Mouse (Mus musculus) bone marrow, adult 2 months (tissue): ENCODE measurements around the gene Magohb. TPM values are rescaled to one million over a fixed set of nuclear protein-coding genes. Genes with fewer than 3 reads are reported as not detected.

Experiments used
- H3K27ac ChIP-seq: fragments of 200-500 bp; 2 replicates; pipeline ENCODE4 v1.5.1; 2012; ENCODE audit warnings: low read depth, mild to moderate bottlenecking, control low read depth, inconsistent platforms, low read length; ENCODE audit not compliant: control insufficient read depth, poor library complexity, insufficient read depth
- H3K4me1 ChIP-seq: fragments of 200-500 bp; 2 replicates; pipeline ENCODE4 v1.6.1; 2011; ENCODE audit warnings: low read length; ENCODE audit not compliant: control insufficient read depth, insufficient read depth
- H3K4me3 ChIP-seq: fragments of 200-500 bp; replicated peaks from 2 replicates; pipeline ENCODE3; 2011; ENCODE audit warnings: mild to moderate bottlenecking, low read depth, low read length, control low read depth; ENCODE audit not compliant: control insufficient read depth
- CTCF ChIP-seq: fragments of 200-500 bp; IDR thresholded peaks from 2 replicates; pipeline ENCODE4 v1.5.1; 2011; ENCODE audit warnings: low read length, control low read depth; ENCODE audit not compliant: control insufficient read depth, insufficient read depth
- POLR2A ChIP-seq: fragments of 200-500 bp; IDR thresholded peaks from 2 replicates; pipeline ENCODE4 v1.6.1; 2011; ENCODE audit warnings: low read depth, mild to moderate bottlenecking, control low read depth, low read length, borderline replicate concordance; ENCODE audit not compliant: control insufficient read depth
- WGBS: fragments of 180-500 bp; shearing (Covaris S2); methylation state at CpG from one replicate; pipeline ENCODE4 v1.1.7; 2018; 5-methylcytosine and 5-hydroxymethylcytosine counted together
- polyA plus RNA-seq: library from polyadenylated mRNA; stranded (reverse); fragments of >200 nt; gene quantifications from 2 replicates; pipeline ENCODE4 v1.2.4, GENCODE M21; 2011; ENCODE audit warnings: low replicate concordance; ENCODE audit not compliant: missing spikeins, insufficient read depth, insufficient read length

Gene Magohb
- 17.4 and 20.9 TPM in 2 replicates for polyA plus RNA-seq

DNA sequence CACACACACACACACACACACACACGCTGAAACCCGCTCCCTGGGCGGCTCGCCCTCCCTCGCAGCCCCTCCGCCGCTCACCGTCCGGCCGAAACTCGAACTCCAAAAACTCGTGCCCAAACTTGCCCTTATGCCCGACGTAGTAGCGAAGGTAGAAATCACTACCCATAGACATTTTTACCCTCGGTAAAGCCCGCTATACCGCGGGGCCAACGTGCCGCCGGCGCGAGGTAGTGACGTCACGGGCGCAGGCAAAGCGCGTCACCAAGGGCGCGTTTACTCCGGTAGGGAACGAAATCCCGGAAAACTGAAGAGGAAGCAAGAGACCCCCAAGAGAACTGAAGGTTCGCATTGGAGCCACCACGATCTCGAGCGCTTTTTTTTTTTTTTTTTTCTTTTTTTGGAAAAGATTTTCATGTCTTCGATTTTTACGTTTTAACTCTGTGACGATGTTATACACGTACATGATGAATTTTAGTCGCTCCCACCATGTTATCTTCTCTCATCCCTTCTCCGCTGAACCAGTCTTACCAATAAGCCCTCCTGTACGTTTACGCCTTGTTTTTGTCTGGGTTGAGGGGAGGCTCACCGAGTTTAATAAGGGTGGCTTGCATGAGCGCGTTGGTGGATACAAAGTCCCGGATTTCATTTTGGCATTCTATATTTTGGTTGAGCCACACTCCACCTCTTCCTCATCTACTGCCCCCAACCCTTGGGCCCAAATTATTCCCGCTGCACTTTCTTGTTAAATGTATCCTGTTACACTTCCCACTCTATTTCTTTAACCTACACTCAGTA lies at the start of gene Magohb:
Magohb (minus strand) TSS at position 254 of the 798 bp plus-strand sequence.
- Histone ChIP-seq H3K27ac (peak within 1 kb of the TSS; percentile 35; the same call in 1 of the 2 replicates), H3K4me1 (no peaks in the 10 kb centered on the region), H3K4me3 (peak within 1 kb of the TSS; percentile 94)
- WGBS: 2% methylated on average over 51 of the region's 51 CpGs
- TF ChIP-seq CTCF (no peak), POLR2A (peak; percentile 31; the same call in 1 of the 2 replicates)

DNA sequence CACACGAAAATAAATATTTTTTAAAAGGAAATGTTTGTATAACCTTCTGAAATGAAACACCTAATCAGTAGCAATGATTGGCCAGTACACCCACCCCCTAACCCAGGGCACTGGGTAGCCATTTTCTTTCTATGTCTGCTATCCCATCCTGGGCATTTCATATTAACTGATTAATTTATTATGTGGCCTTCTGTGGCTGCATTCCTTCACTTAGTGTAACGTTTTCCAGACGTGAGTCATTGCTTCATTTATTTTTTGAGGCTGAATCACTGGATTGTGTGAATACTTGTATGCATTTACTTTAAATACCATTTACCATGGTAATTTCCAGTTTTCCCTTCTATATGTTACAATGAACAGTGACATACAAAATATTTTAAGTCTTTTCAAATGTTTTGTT lies 47.0 kb upstream of the Magohb start:
- H3K4me1 ChIP-seq: no peaks in the 10 kb centered on the region
- H3K4me3 ChIP-seq: no peak overlapping the region
- H3K27ac ChIP-seq: no peak overlapping the region
- no peak for TF ChIP-seq CTCF
- TF ChIP-seq POLR2A: no peak
- WGBS: 71% methylated on average over 3 of the region's 3 CpGs

DNA sequence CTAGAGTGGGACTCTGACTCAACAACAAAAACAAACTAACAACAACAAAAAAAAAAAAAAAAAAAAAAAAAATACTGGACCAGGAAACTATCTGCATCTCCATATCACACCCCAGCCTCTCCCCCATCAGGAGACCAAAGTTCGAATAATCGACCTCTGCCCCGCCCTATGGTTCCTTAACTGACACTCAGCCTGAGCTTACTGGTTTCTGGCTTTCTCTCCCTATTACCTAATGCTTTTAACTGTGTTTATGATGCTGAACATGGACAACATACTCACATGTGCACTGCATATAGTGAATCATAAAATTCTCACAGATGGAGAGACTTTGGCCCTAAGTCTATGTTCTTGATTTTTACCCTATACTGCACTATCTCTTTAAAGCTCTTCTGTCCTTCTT lies 46.3 kb upstream of the Magohb start:
- Histone ChIP-seq H3K4me3 (no peak overlapping the region), H3K4me1 (no peaks in the 10 kb centered on the region), H3K27ac (no peak overlapping the region)
- TF ChIP-seq POLR2A: no peak
- no peak for TF ChIP-seq CTCF
- WGBS: 67% methylated on average over 3 of the region's 3 CpGs

DNA sequence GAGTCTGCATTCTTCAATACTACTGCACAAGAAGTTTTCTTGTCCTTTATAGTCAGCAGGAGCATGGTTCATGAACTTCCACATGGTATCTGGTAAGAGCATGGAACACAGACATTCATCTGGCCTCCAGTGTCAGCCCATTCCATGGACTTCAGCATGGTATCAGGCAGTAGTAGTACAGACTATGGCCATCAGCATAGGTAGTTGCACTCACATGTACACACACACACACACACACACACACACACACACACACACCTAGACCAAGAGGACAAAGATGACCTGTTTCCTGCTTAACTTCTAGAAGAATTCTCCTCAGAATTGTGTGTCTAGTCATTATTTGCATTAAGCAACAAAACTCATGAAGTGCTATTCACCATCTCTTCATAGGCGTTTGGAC lies 45.7 kb upstream of the Magohb start:
- Histone ChIP-seq H3K4me3 (no peak overlapping the region), H3K4me1 (no peaks in the 10 kb centered on the region), H3K27ac (no peak overlapping the region)
- TF ChIP-seq POLR2A (no peak), CTCF (no peak)
- 69% methylated on average over 1 of the region's 1 CpGs for WGBS

DNA sequence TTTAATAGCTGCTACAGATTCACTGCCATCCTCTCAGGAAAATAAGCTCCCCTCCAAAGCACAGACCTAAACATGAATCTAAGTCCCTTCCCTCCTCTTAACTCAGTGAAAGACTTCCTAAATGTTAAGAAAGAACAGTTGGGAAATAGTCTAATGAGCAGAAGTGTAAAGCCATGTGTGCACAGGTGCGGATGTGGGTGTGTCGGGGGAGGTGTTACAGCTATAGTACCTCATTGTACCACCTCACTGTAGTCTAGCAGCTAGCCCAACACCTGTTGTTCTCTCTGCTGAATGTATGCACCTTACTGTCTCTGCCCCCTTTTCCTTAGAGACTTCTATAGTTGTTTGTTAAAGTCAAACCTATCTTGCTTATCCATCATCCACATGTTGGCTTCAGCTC lies 34.0 kb upstream of the Magohb start:
- WGBS: 71% methylated on average over 2 of the region's 2 CpGs
- Histone ChIP-seq H3K27ac (no peak overlapping the region), H3K4me1 (no peaks in the 10 kb centered on the region; the same call in 1 of the 2 replicates), H3K4me3 (no peak overlapping the region)
- TF ChIP-seq POLR2A (no peak), CTCF (no peak)

DNA sequence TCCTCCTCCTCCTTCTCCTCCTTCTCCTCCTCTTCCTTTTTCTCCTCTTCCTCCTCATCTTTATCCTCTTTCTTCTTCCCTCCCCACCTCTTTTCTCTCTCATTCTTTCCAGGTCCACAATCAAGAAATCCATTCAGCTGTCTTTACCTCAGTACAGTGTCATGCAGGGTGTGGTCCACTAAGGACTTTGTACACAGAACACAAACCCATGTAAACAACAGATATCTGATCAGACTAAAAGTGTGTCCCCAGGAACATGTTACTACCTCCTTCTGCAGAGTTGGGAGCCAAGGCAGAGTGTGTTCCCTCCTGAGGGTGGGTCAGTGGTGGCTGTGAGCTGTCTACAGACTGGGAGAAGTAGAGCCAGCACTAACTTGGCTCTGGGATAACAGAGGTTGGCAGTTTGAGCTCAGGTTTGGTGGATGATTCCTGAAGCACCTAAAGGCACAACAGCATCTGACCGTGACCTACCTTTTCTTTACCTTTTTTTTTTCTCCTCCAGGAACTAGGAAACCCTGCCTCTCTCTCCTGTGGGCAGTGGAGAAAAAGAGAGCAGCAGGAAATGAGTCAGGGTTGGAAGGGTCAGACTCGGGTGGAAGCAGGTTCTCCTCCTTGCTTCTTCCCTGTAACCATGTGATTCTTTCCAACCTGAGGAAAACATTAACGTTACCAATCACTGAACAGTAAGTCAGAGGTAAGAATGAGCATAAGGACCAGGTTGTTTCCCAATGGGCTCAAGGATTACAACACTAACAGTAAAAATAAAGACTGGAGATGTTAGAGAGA lies 29.0 kb upstream of the Magohb start:
- WGBS: 45% methylated on average over 3 of the region's 3 CpGs
- no peak for TF ChIP-seq CTCF
- TF ChIP-seq POLR2A: no peak
- no peaks in the 10 kb centered on the region for H3K4me1 ChIP-seq
- H3K27ac ChIP-seq: no peak overlapping the region
- no peak overlapping the region for H3K4me3 ChIP-seq

DNA sequence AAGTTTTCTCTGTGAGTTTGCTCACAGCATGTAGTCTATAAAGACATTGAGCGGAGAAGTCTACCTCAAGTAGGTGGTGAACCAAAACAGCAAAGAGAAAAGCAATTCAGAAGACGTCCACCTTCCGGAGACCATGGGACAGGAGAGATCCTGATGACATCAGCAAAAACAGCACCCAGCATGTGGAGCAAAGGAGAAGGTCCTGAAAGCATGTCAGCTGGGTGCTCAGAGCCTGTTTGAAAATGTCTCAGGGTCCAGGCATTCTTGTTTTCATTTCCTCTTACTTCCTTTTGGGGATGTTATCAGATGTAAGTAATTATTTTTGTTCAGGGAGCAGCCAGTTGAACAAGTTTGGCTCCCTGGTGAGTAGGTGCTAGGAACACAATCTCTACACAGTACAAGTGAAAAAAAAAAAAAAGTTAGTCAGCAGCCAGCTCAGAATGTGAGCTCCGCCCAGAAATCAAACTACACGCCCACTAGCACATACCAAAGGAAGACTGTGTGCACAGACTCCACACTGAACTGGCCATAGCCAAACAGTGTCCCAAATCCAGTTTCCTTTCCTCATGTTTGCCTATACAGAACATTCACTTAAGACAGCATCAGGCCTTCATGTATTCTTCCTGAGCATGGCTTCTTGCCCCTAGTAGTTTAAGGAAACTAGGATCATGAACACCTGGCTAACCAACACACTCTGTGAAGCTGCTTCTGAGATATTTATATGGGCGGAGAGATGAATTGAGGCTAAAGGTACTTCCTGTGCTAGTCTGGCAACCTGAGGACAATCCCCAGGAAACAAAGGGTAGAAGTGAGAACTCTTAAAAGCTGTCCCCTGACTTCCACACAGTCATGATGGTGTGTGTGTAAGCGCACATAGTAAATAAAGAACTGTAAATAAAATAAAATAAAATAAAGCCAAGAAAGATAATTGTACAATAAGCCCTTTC lies 23.4 kb upstream of the Magohb start:
- Histone ChIP-seq H3K4me1 (no peaks in the 10 kb centered on the region), H3K4me3 (no peak overlapping the region), H3K27ac (no peak overlapping the region)
- TF ChIP-seq CTCF: no peak
- no peak for TF ChIP-seq POLR2A
- WGBS: 80% methylated on average over 7 of the region's 7 CpGs

DNA sequence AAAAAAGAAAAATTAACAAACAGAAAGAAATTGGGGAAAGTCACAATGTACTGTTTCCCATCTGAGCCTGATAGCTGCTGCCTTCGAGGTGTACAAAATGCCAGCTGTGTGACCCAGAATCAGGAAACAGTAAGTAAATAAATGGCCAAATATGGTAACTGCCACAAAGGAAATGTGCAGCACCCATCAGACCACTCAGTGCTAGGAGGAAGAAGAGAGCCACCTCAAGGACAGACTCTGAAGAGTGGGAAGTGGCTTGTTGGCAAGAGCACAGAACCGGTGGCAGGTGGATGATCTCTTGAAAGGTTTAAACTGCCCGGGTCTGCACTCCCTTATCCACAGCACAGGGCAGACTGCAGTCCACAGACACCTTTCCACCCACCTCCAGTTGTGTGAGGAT lies 15.0 kb upstream of the Magohb start:
- 2% methylated on average over 3 of the region's 3 CpGs for WGBS
- no peak overlapping the region for H3K4me3 ChIP-seq
- TF ChIP-seq CTCF (no peak), POLR2A (no peak)
- no peaks in the 10 kb centered on the region for H3K4me1 ChIP-seq
- H3K27ac ChIP-seq: no peak overlapping the region
